In the genomic region with DNA sequence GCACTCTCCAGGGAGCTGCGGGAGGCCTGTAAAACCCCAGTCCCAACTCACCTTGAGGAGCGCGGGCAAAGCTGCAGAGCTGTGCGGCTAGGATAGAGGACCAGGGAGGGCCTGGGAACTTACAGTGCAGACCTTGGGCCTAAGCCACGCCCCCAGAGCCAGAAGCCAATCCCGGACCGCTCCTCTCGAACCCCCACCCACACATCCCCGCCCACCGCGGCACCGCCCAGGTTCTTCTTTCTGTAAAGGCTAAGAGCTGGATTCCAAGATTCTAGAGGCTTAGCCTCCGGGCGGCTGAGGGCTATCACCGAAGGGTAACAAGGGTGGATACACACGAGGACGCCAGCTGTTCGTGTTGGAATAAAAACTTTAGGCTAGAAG, we compare ENCODE assay signal across 8 mouse cellular contexts. TPM values are rescaled to one million over a fixed set of nuclear protein-coding genes. Genes with fewer than 3 reads are reported as not detected.
DNase-seq lines count a peak whose midpoint lies in the region; ATAC-seq and TF ChIP-seq lines count a peak whose summit lies in the region.

Gene Cdc42ep2, minus strand, starts transcription at position 104 of the 381 bp plus-strand sequence.

- peak within 1 kb of the TSS; percentile 69 for H3K4me3 ChIP-seq in ES-Bruce4 (ENCODE audit: low read depth, low read length)
- peak within 1 kb of the TSS; percentile 54 for H3K4me3 ChIP-seq in forebrain, embryonic 13.5 days
- H3K4me3 ChIP-seq in liver, postnatal 0 days (ENCODE audit: low read depth, low read length), result peak within 1 kb of the TSS; percentile 69
- peak within 1 kb of the TSS; percentile 66 for H3K4me3 ChIP-seq in neural tube, embryonic 14.5 days (ENCODE audit: low read depth, low read length)

- no peak within 1 kb of the TSS for H3K27ac ChIP-seq in ES-Bruce4 (ENCODE audit: insufficient read depth, low read length)
- peak within 1 kb of the TSS; percentile 52; the same call in 1 of the 2 replicates for H3K27ac ChIP-seq in forebrain, embryonic 13.5 days
- H3K27ac ChIP-seq in liver, postnatal 0 days (ENCODE audit: low read depth), result peak within 1 kb of the TSS; percentile 76
- H3K27ac ChIP-seq in neural tube, embryonic 14.5 days (ENCODE audit: low read depth, low read length), result peak within 1 kb of the TSS; percentile 74

- no peaks in the 10 kb centered on the region for H3K36me3 ChIP-seq in ES-Bruce4 (ENCODE audit: control insufficient read depth, insufficient read depth, low read length, poor library complexity, severe bottlenecking)
- no peaks in the 10 kb centered on the region for H3K36me3 ChIP-seq in forebrain, embryonic 13.5 days (ENCODE audit: poor library complexity, severe bottlenecking)
- H3K36me3 ChIP-seq in liver, postnatal 0 days (replicated peaks; ENCODE audit: insufficient read depth, low read length), result no peaks in the 10 kb centered on the region
- no peaks in the 10 kb centered on the region for H3K36me3 ChIP-seq in neural tube, embryonic 14.5 days (ENCODE audit: control insufficient read depth, insufficient read depth, low read length)

- WGBS in forebrain, embryonic 13.5 days, result under 1% methylated on average over 18 of the region's 18 CpGs
- whole genome bisulfite sequencing in large intestine, adult 2 months, result under 1% methylated on average over 18 of the region's 18 CpGs
- WGBS in liver, postnatal 0 days (ENCODE audit: insufficient replicate concordance), result 0% methylated on average over 18 of the region's 18 CpGs
- under 1% methylated on average over 18 of the region's 18 CpGs for whole genome bisulfite sequencing in neural tube, embryonic 14.5 days

- TF ChIP-seq EP300 in ES-Bruce4 (IDR thresholded peaks at IDR 0.05; ENCODE audit: insufficient read depth, low read depth, low read length), result no peak
- no peak for TF ChIP-seq EP300 in liver, postnatal 0 days (IDR thresholded peaks at IDR 0.05; ENCODE audit: low read depth)

- H3K4me1 ChIP-seq in ES-Bruce4 (ENCODE audit: control insufficient read depth, insufficient read depth, low read length), result peaks cover 2% of the 10 kb centered on the region
- peaks cover 30% of the 10 kb centered on the region for H3K4me1 ChIP-seq in forebrain, embryonic 13.5 days
- peaks cover 46% of the 10 kb centered on the region for H3K4me1 ChIP-seq in liver, postnatal 0 days (ENCODE audit: insufficient read depth)
- peaks cover 6% of the 10 kb centered on the region; the same call in 1 of the 2 replicates for H3K4me1 ChIP-seq in neural tube, embryonic 14.5 days (ENCODE audit: control insufficient read depth, insufficient read depth, low read length)

- TF ChIP-seq POLR2A in ES-Bruce4 (IDR thresholded peaks at IDR 0.05; ENCODE audit: insufficient read depth, low read length), result no peak

- intact Hi-C loops in heart, postnatal 10 days (cut with DNase I), result loop anchor here (1.0 to 2.0 kb wide), 2 partner anchors 16 to 32 kb away; no protein-coding TSS in a partner anchor

- no peaks in the 10 kb centered on the region for H3K9me3 ChIP-seq in ES-Bruce4 (replicated peaks; ENCODE audit: control insufficient read depth, insufficient read depth, low read length, poor library complexity, severe bottlenecking)
- H3K9me3 ChIP-seq in forebrain, embryonic 13.5 days (replicated peaks), result no peaks in the 10 kb centered on the region
- no peaks in the 10 kb centered on the region for H3K9me3 ChIP-seq in liver, postnatal 0 days (ENCODE audit: low read length)
- no peaks in the 10 kb centered on the region for H3K9me3 ChIP-seq in neural tube, embryonic 14.5 days (ENCODE audit: control insufficient read depth, low read length)

- 0 out of 2 replicates have a peak within 1 kb of the TSS, but pooled peaks have one; percentile 5 for H3K9ac ChIP-seq in ES-Bruce4 (ENCODE audit: low read depth, poor library complexity, severe bottlenecking)
- peak within 1 kb of the TSS; percentile 71 for H3K9ac ChIP-seq in forebrain, embryonic 13.5 days
- peak within 1 kb of the TSS; percentile 71 for H3K9ac ChIP-seq in liver, postnatal 0 days (replicated peaks)
- H3K9ac ChIP-seq in neural tube, embryonic 14.5 days (replicated peaks; ENCODE audit: low read depth, low read length), result peak within 1 kb of the TSS; percentile 65

- peak; percentile 85; the same call in 1 of the 2 replicates for ATAC-seq in cerebellum, adult (ENCODE audit: insufficient number of reproducible peaks, low FRiP score, low TSS enrichment)
- ATAC-seq in forebrain, embryonic 13.5 days, result peak; percentile 96
- ATAC-seq in liver, postnatal 0 days, result peak; percentile 78
- peak; percentile 95 for ATAC-seq in neural tube, embryonic 14.5 days (ENCODE audit: low read depth)

- no peaks in the 10 kb centered on the region for H3K27me3 ChIP-seq in ES-Bruce4 (ENCODE audit: control insufficient read depth, insufficient read depth, low read length, poor library complexity, severe bottlenecking)
- H3K27me3 ChIP-seq in forebrain, embryonic 13.5 days, result peaks cover 10% of the 10 kb centered on the region
- no peaks in the 10 kb centered on the region; the same call in 1 of the 2 replicates for H3K27me3 ChIP-seq in liver, postnatal 0 days (ENCODE audit: insufficient read depth, low read length)
- no peaks in the 10 kb centered on the region for H3K27me3 ChIP-seq in neural tube, embryonic 14.5 days (ENCODE audit: control insufficient read depth, insufficient read depth, low read length)

- DNase-seq in heart, postnatal 10 days, result peak; percentile 97 to 98
- DNase-seq in large intestine, adult 2 months (ENCODE audit: low read depth, low spot score), result peak; percentile 74
- DNase-seq in liver, postnatal 0 days, result peak; percentile 98
- DNase-seq in testis, postnatal 10 days (ENCODE audit: low spot score), result peak; percentile 99

- TF ChIP-seq CTCF in ES-Bruce4 (IDR thresholded peaks at IDR 0.05; ENCODE audit: low read depth, low read length), result no peak
- no peak for TF ChIP-seq CTCF in liver, postnatal 0 days (IDR thresholded peaks at IDR 0.05; ENCODE audit: low read depth)

- H3K4me2 ChIP-seq in forebrain, embryonic 13.5 days, result peak within 1 kb of the TSS; percentile 95
- peak within 1 kb of the TSS; percentile 100 for H3K4me2 ChIP-seq in liver, postnatal 0 days (ENCODE audit: low read depth, low read length)
- peak within 1 kb of the TSS; percentile 96 for H3K4me2 ChIP-seq in neural tube, embryonic 14.5 days (ENCODE audit: low read depth, low read length)

RNA-seq across cellular contexts. Expression of gene Cdc42ep2, which starts in this region (rescaled TPM):
- 0.93 and 1.5 TPM in 2 replicates for polyA plus RNA-seq in ES-Bruce4 (2011; ENCODE audit: insufficient read depth, insufficient read length, low read depth, missing spikeins)
- polyA plus RNA-seq in forebrain, embryonic 13.5 days (2015; fragmentation: Nextera tagmentation; extraction: Ambion mirVana), result 4.2 and 4.6 TPM in 2 replicates
- total RNA-seq in heart, postnatal 10 days (2021), result 10 to 100 TPM; 14.0 to 16.0 TPM
- polyA plus RNA-seq in large intestine, adult 2 months (2012; rRNA removed), result 20.1 and 26.0 TPM in 2 replicates
- 3.0 TPM in 2 replicates for polyA plus RNA-seq in liver, postnatal 0 days (2015; fragmentation: Nextera tagmentation; extraction: Ambion mirVana)
- 16.7 and 17.4 TPM in 2 replicates for polyA plus RNA-seq in neural tube, embryonic 14.5 days (2014; fragmentation: Nextera tagmentation; extraction: Ambion mirVana)

Comparison
In these comparisons a context has a peak if more than half of its experiments do, and no peak if none do; other contexts are left out.
1. H3K9ac ChIP-seq: peak in every context shown above with its lines; median percentile 71 in forebrain, embryonic 13.5 days; 71 in liver, postnatal 0 days; 65 in neural tube, embryonic 14.5 days; 5 in ES-Bruce4.